Mouse (Mus musculus): ENCODE results near the gene Gm10147. TPM values are rescaled to one million over a fixed set of nuclear protein-coding genes. Genes with fewer than 3 reads are reported as not detected.
"Not testable (repeated sequence)": the region's sequence is repeated elsewhere in the genome, so short reads cannot be mapped to it uniquely, and the experiment has no call there.

The Gm10147 gene
- not detected for total RNA-seq (2021)
- long read RNA-seq, experiment 1, result 0 reads
- long read RNA-seq, experiment 2, result 0 reads

DNA sequence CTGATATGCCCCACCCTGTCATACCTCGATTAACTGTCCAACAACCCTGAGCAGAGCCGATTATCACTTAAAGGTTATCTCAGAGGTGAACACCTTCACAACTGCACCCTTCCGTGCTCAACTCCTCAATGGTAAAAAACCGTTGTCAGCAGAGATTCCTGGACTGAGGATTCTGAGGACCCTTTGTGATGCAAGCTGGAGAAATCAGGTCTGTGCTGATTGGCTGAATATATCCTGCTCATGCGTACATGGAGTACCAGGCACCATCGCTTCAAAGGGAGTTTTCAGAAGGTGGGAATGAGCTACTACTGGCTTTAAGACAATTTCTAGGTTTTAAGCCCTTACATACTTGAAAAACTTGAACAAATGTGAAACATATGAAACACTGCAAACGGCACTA is at the start of gene Gm10147:
Gene Gm10147 (minus strand): TSS at position 101 of the 400 bp plus-strand sequence.
- DNase-seq, result not testable (repeated sequence)

Small RNAs within 50 kb of the gene (microRNA-seq; reads per million reads assigned to microRNA genes)
- gene Gm44499, result 0 reads per million in 2 experiments

Measured in heart, adult 18-20 months (tissue).